Mouse (Mus musculus) midbrain, embryonic 14.5 days (tissue): ENCODE results near the gene Hmgcs1. TPM values are rescaled to one million over a fixed set of nuclear protein-coding genes. Genes with fewer than 3 reads are reported as not detected.

Experiments used
- ATAC-seq: fragments of 200-750 bp; cut with Nextera tagmentation; 2 replicates; pipeline ENCODE4 v1.8.0; 2017; ENCODE audit warnings: moderate number of reproducible peaks, moderate library complexity; ENCODE audit not compliant: low FRiP score, low TSS enrichment
- DNase-seq: peaks from one replicate; pipeline ENCODE4 v3.0.0-alpha.2; 2015
- H3K27ac ChIP-seq: fragments of 300-500 bp; sonication (generic); replicated peaks from 2 replicates; pipeline ENCODE4 v1.5.1; 2014; ENCODE audit warnings: mild to moderate bottlenecking, low read depth, low read length, moderate library complexity
- H3K27me3 ChIP-seq: fragments of 300-500 bp; sonication (generic); 2 replicates; pipeline ENCODE4 v1.6.1; 2014; ENCODE audit warnings: low read length, control low read depth, mixed read lengths; ENCODE audit not compliant: control insufficient read depth, insufficient read depth
- H3K36me3 ChIP-seq: fragments of 300-500 bp; sonication (generic); 2 replicates; pipeline ENCODE4 v1.6.1; 2014; ENCODE audit warnings: low read length, control low read depth; ENCODE audit not compliant: control insufficient read depth, insufficient read depth
- H3K4me1 ChIP-seq: fragments of 300-500 bp; sonication (generic); 2 replicates; pipeline ENCODE4 v1.6.1; 2014; ENCODE audit warnings: mild to moderate bottlenecking, antibody characterized with exemption, low read length, control low read depth; ENCODE audit not compliant: control insufficient read depth, insufficient read depth
- H3K4me2 ChIP-seq: fragments of 300-500 bp; sonication (generic); 2 replicates; pipeline ENCODE4 v1.6.1; 2014; ENCODE audit warnings: mild to moderate bottlenecking, low read length, moderate library complexity
- H3K4me3 ChIP-seq: fragments of 300-500 bp; sonication (generic); replicated peaks from 2 replicates; pipeline ENCODE4 v1.5.1; 2014; ENCODE audit warnings: low read depth, low read length
- H3K9ac ChIP-seq: fragments of 300-500 bp; sonication (generic); replicated peaks from 2 replicates; pipeline ENCODE4 v1.6.1; 2014; ENCODE audit warnings: mild to moderate bottlenecking, low read length, moderate library complexity
- H3K9me3 ChIP-seq: fragments of 300-500 bp; sonication (generic); 2 replicates; pipeline ENCODE4 v1.6.1; 2016; ENCODE audit warnings: low read length, control low read depth, mixed read lengths; ENCODE audit not compliant: control insufficient read depth
- WGBS: fragments of 180-500 bp; shearing (Covaris S2); extraction: QIAGEN DNeasy Blood & Tissue Kit; methylation state at CpG from one replicate; pipeline ENCODE4 v1.1.7; 2014; 5-methylcytosine and 5-hydroxymethylcytosine counted together
- polyA plus RNA-seq: library from polyadenylated mRNA; unstranded; fragments of >200 nt; fragmentation: Nextera tagmentation; extraction: Ambion mirVana; gene quantifications from 2 replicates; pipeline ENCODE4 v1.2.1, GENCODE M21; 2014

Hmgcs1 gene
- polyA plus RNA-seq, 1 experiment from 2014 or later = 511 TPM

DNA sequence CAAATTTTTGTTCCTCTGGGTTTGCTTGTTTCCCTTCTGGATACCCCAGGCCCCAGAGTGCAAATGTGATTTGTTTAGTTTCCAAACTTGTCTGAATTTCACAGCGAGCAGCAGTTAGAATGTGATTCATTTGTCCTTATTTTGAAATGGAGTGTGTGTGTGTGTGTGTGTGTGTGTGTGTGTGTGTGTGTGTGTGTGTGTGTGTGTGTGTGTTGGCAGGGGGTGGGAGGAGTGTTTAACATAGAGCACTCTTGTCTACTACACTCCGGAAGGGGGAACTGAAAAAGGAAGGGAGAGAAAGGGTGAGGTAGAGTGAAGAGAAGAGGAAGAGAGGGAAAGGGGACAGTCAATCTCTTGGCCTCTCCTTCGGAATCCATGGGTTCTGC lies 64.4 kb downstream of the Hmgcs1 start:
- DNase-seq (no peak), ATAC-seq (no peak)
- H3K4me3 ChIP-seq = peak overlapping the region; percentile 54
- no peak overlapping the region for H3K9ac ChIP-seq
- H3K27me3 ChIP-seq = no peaks in the 10 kb centered on the region
- no peaks in the 10 kb centered on the region for H3K36me3 ChIP-seq
- WGBS = 18% methylated on average over 3 of the region's 3 CpGs
- H3K27ac ChIP-seq = no peak overlapping the region
- peaks cover 15% of the 10 kb centered on the region for H3K4me1 ChIP-seq
- peak overlapping the region; percentile 96 for H3K4me2 ChIP-seq
- no peaks in the 10 kb centered on the region for H3K9me3 ChIP-seq

DNA sequence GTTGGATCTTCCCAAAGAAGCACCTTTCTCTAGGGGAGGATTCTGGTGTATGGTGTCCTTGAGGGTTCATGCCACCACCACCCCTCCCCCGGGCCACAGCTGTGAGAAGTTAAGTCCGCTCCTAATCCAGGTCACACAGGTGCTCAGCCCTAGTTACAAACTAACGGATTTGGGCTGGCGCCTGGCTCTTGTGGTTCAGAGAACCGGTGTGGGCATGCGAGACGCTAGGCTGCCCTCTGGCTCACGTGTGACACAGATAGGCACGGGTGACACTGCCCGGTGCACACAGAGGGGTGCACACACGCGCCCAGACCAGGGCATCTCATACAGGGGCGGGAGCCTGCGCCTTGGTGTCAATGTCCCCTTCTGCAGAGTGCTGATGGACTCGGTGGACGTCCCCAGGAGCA lies 65.0 kb downstream of the Hmgcs1 start:
- Histone ChIP-seq H3K4me2 (peak overlapping the region; percentile 96), H3K9ac (peak overlapping the region; percentile 84), H3K4me1 (peaks cover 15% of the 10 kb centered on the region), H3K36me3 (no peaks in the 10 kb centered on the region), H3K4me3 (peak overlapping the region; percentile 54), H3K27me3 (no peaks in the 10 kb centered on the region), H3K27ac (peak overlapping the region; percentile 72; the same call in 1 of the 2 replicates), H3K9me3 (no peaks in the 10 kb centered on the region)
- DNase-seq (peak; percentile 32), ATAC-seq (peak; percentile 57)
- under 1% methylated on average over 16 of the region's 16 CpGs for WGBS

DNA sequence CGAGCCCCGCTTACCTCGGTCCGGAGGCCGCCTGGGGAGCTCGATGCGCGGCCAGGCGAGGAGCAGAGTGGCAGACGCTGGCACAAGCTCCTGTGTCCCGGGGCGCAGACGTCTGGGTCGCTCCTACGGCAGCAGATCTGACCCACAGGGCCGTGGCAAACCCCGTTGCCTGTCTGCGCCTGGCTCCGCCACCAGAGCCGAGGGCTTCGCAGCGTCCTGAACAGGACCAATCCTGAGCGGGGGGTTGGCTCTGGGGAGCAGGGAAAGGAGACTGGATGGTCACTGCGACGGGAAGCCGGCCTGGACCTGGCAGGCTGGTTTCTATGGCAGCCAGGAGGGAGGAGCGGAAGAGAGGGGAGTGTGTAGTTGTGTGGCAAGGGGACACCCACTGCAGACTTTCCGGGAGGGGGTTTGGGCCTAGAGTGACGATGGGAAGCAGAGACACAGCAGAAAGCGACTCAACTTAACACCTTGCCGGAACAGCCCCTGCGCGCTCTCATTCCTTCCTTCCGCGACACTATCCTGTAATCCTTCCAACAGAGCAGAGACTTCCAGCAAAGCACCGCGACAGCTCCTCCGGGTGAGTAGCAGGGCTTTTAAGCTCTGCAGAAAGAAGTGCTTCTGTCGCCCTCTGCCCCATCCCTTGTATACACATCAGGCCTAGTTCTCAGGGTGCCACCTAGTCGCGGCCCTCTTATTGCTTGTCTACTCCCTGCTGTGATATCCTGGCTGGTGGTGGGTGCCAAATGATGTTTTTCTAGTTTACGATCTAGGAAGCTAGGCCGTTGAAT lies 65.7 kb downstream of the Hmgcs1 start, which contains the start of gene Nim1k:
TSS of gene Nim1k (minus strand) at position 202 of the 791 bp plus-strand sequence.
- Histone ChIP-seq H3K27me3 (no peaks in the 10 kb centered on the region), H3K4me1 (peaks cover 15% of the 10 kb centered on the region), H3K9ac (peak within 1 kb of the TSS; percentile 84), H3K9me3 (no peaks in the 10 kb centered on the region), H3K4me3 (peak within 1 kb of the TSS; percentile 54), H3K4me2 (peak within 1 kb of the TSS; percentile 96), H3K36me3 (peaks cover 1% of the 10 kb centered on the region; the same call in 1 of the 2 replicates), H3K27ac (peak within 1 kb of the TSS; percentile 72)
- DNase-seq (peak; percentile 84), ATAC-seq (peak; percentile 89)
- under 1% methylated on average over 43 of the region's 43 CpGs for WGBS

DNA sequence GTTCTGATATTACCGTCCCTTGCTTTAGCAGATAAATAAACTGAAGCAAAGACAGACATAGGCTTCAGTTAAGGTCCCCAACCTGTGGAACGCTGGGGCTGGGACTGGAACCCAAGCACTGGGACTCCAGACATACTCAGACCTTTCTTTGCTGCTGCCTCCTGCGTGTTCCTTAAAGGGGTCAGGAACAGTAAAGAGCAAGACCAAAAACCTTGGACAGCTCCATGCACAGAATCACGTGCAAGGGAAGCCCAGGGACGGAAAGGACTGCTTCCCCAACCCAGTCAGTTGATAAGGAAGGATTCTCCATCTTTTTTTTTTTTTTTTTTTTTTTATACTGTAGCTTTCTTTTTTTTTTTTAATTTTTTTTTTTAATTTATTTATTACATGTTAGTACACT lies 66.7 kb downstream of the Hmgcs1 start:
- Histone ChIP-seq H3K27ac (no peak overlapping the region), H3K4me2 (peak overlapping the region; percentile 96; the same call in 1 of the 2 replicates), H3K9me3 (no peaks in the 10 kb centered on the region), H3K9ac (no peak overlapping the region; the same call in 1 of the 2 replicates), H3K36me3 (peaks cover 8% of the 10 kb centered on the region; the same call in 1 of the 2 replicates), H3K4me3 (no peak overlapping the region), H3K4me1 (peaks cover 15% of the 10 kb centered on the region), H3K27me3 (no peaks in the 10 kb centered on the region)
- ATAC-seq = no peak
- DNase-seq = no peak
- 42% methylated on average over 5 of the region's 5 CpGs for WGBS

Other genes starting within 250 kb of the Hmgcs1 start
- 92.8 and 122 TPM in 2 replicates for gene 4833420G17Rik, start 227.6 kb upstream of the Hmgcs1 start, polyA plus RNA-seq
- gene Tmem267, start 202.3 kb upstream of the Hmgcs1 start, polyA plus RNA-seq = 4.2 and 6.6 TPM in 2 replicates
- gene 3110070M22Rik, start 202.0 kb upstream of the Hmgcs1 start, polyA plus RNA-seq = 2.3 and 3.0 TPM in 2 replicates
- 0.22 and 0.43 TPM in 2 replicates for gene Ccl28, start 66.6 kb upstream of the Hmgcs1 start, polyA plus RNA-seq
- 3.8 and 4.4 TPM in 2 replicates for gene Nim1k, start 65.5 kb downstream of the Hmgcs1 start, polyA plus RNA-seq
- 35.2 and 36.3 TPM in 2 replicates for gene Zfp131, start 100.5 kb downstream of the Hmgcs1 start, polyA plus RNA-seq
- not detected in 2 replicates for gene AF067063, start 139.8 kb downstream of the Hmgcs1 start, polyA plus RNA-seq
- gene D13Ertd608e, start 145.6 kb downstream of the Hmgcs1 start, polyA plus RNA-seq = not detected in 2 replicates
- gene Tcstv1, start 204.4 kb downstream of the Hmgcs1 start, polyA plus RNA-seq = not detected in 2 replicates
- not detected in 2 replicates for gene Gm21761, start 238.9 kb downstream of the Hmgcs1 start, polyA plus RNA-seq